Mouse (Mus musculus) forebrain, embryonic 12.5 days (tissue): Measurements from ENCODE around the gene Medag. TPM values are rescaled to one million over a fixed set of nuclear protein-coding genes. Genes with fewer than 3 reads are reported as not detected.

Experiments
- ATAC-seq: fragments of 200-750 bp; cut with Nextera tagmentation; 2 replicates; pipeline ENCODE4 v1.8.0; 2017; ENCODE audit warnings: moderate TSS enrichment; ENCODE audit not compliant: low FRiP score
- H3K27ac ChIP-seq: fragments of 300-500 bp; sonication (generic); 2 replicates; pipeline ENCODE4 v1.5.1; 2016; ENCODE audit warnings: mild to moderate bottlenecking
- H3K27me3 ChIP-seq: fragments of 300-500 bp; sonication (generic); 2 replicates; pipeline ENCODE4 v1.6.1; 2016; ENCODE audit warnings: mild to moderate bottlenecking
- H3K36me3 ChIP-seq: fragments of 300-500 bp; sonication (generic); replicated peaks from 2 replicates; pipeline ENCODE4 v1.6.1; 2016; ENCODE audit warnings: mild to moderate bottlenecking
- H3K4me1 ChIP-seq: fragments of 300-500 bp; sonication (generic); 2 replicates; pipeline ENCODE4 v1.6.1; 2016
- H3K4me2 ChIP-seq: fragments of 300-500 bp; sonication (generic); 2 replicates; pipeline ENCODE4 v1.6.1; 2016; ENCODE audit warnings: mild to moderate bottlenecking, moderate library complexity
- H3K4me3 ChIP-seq: fragments of 300-500 bp; sonication (generic); replicated peaks from 2 replicates; pipeline ENCODE4 v1.5.1; 2016; ENCODE audit warnings: mild to moderate bottlenecking
- H3K9ac ChIP-seq: fragments of 300-500 bp; sonication (generic); 2 replicates; pipeline ENCODE4 v1.6.1; 2016; ENCODE audit warnings: mild to moderate bottlenecking
- H3K9me3 ChIP-seq: fragments of 300-500 bp; sonication (generic); 2 replicates; pipeline ENCODE4 v1.6.1; 2016
- WGBS: fragments of 180-500 bp; shearing (Covaris S2); methylation state at CpG from one replicate; pipeline ENCODE4 v1.1.7; 2016; 5-methylcytosine and 5-hydroxymethylcytosine counted together
- polyA plus RNA-seq: library from polyadenylated mRNA; unstranded; fragments of >200 nt; fragmentation: Nextera tagmentation; extraction: Ambion mirVana; gene quantifications from 2 replicates; pipeline ENCODE4 v1.2.1, GENCODE M21; 2016

The Medag gene
- polyA plus RNA-seq, 1 experiment from 2014 or later: 1.3 TPM

GRCm38 (mm10) chr5:149437150-149437549 lies 25.6 kb downstream of the Medag start:
- Histone ChIP-seq H3K27me3 (no peaks in the 10 kb centered on the region; the same call in 1 of the 2 replicates), H3K9ac (no peak overlapping the region), H3K9me3 (no peaks in the 10 kb centered on the region), H3K36me3 (no peaks in the 10 kb centered on the region), H3K27ac (no peak overlapping the region), H3K4me2 (no peak overlapping the region), H3K4me1 (peaks cover 42% of the 10 kb centered on the region), H3K4me3 (no peak overlapping the region)
- ATAC-seq: no peak
- 80% methylated on average over 6 of the region's 6 CpGs for WGBS

- Histone ChIP-seq H3K4me3 (peak within 1 kb of the TSS; percentile 40), H3K36me3 (no peaks in the 10 kb centered on the region), H3K27ac (peak within 1 kb of the TSS; percentile 98), H3K9ac (peak within 1 kb of the TSS; percentile 61), H3K4me1 (peaks cover 44% of the 10 kb centered on the region), H3K9me3 (no peaks in the 10 kb centered on the region), H3K27me3 (no peaks in the 10 kb centered on the region; the same call in 1 of the 2 replicates), H3K4me2 (peak within 1 kb of the TSS; percentile 66)
- ATAC-seq: peak; percentile 91
- WGBS: under 1% methylated on average over 25 of the region's 25 CpGs
Observed at GRCm38 (mm10) chr5:149439531-149440179, 28.1 kb downstream of the Medag start, which contains the start of gene Tex26. TSS of gene Tex26 (plus strand) at chr5:149439660.

DNA sequence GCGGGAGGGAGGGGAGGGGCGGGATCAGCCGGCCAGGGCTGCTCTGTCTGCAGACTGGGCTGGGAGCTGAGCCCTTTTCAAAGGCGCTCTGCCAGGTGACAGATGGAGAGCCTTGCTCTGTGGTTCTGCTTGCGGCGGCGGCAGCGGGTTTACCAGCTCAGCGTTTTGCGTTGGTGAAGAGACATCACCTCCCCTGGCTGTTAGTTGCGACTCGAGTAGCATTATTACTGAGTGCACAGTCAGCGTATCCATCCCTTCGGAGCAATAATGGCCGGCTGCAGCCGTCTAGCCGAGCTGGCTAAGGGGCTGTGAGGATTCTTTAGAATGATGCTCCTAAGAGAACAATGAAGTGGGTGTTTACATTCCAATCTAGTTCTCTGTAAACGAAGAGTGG lies 28.6 kb downstream of the Medag start:
- peaks cover 43% of the 10 kb centered on the region for H3K4me1 ChIP-seq
- peak overlapping the region; percentile 98 for H3K27ac ChIP-seq
- peak overlapping the region; percentile 40 for H3K4me3 ChIP-seq
- H3K36me3 ChIP-seq: no peaks in the 10 kb centered on the region
- ATAC-seq: peak; percentile 84
- H3K4me2 ChIP-seq: peak overlapping the region; percentile 66
- WGBS: under 1% methylated on average over 18 of the region's 18 CpGs
- H3K9me3 ChIP-seq: no peaks in the 10 kb centered on the region
- H3K27me3 ChIP-seq: no peaks in the 10 kb centered on the region; the same call in 1 of the 2 replicates
- H3K9ac ChIP-seq: peak overlapping the region; percentile 61

GRCm38 (mm10) chr5:149441646-149442276 lies 30.2 kb downstream of the Medag start:
- peak; percentile 25 for ATAC-seq
- Histone ChIP-seq H3K9me3 (no peaks in the 10 kb centered on the region), H3K4me3 (no peak overlapping the region), H3K4me1 (peaks cover 43% of the 10 kb centered on the region), H3K9ac (peak overlapping the region; percentile 29; the same call in 1 of the 2 replicates), H3K27me3 (no peaks in the 10 kb centered on the region; the same call in 1 of the 2 replicates), H3K27ac (peak overlapping the region; percentile 98), H3K36me3 (no peaks in the 10 kb centered on the region), H3K4me2 (peak overlapping the region; percentile 26; the same call in 1 of the 2 replicates)
- WGBS: 34% methylated on average over 14 of the region's 14 CpGs

DNA sequence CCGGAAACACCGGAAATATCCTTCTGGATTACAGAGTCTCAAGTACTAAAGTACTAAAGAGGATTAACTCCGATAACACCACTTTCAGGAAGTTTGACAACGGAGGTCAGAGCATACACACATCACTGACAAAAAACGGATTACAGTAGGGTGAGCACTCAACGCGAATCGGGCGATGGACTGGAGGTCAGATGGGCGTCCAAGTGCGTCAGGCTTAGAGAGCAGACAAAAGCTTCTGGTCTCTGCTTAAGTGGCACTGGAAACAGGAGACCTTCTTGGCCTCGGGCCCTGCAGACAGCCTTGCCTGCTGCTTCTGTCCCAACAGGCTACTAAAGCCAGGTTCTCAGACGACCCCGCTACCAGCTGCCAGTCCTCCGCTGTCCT lies 30.7 kb downstream of the Medag start:
- H3K4me2 ChIP-seq: no peak overlapping the region
- no peaks in the 10 kb centered on the region for H3K36me3 ChIP-seq
- no peak overlapping the region for H3K9ac ChIP-seq
- H3K4me1 ChIP-seq: peaks cover 43% of the 10 kb centered on the region
- no peak overlapping the region for H3K4me3 ChIP-seq
- 67% methylated on average over 15 of the region's 15 CpGs for WGBS
- H3K27ac ChIP-seq: peak overlapping the region; percentile 98
- H3K27me3 ChIP-seq: no peaks in the 10 kb centered on the region; the same call in 1 of the 2 replicates
- no peak for ATAC-seq
- no peaks in the 10 kb centered on the region for H3K9me3 ChIP-seq

GRCm38 (mm10) chr5:149444451-149444850 lies 32.9 kb downstream of the Medag start:
- Histone ChIP-seq H3K4me2 (no peak overlapping the region), H3K9ac (no peak overlapping the region), H3K36me3 (no peaks in the 10 kb centered on the region), H3K9me3 (no peaks in the 10 kb centered on the region), H3K4me3 (no peak overlapping the region), H3K27ac (no peak overlapping the region), H3K4me1 (peaks cover 34% of the 10 kb centered on the region), H3K27me3 (no peaks in the 10 kb centered on the region)
- ATAC-seq: no peak
- 94% methylated on average over 4 of the region's 4 CpGs for WGBS

GRCm38 (mm10) chr5:149446495-149446894 lies 34.9 kb downstream of the Medag start:
- no peaks in the 10 kb centered on the region for H3K9me3 ChIP-seq
- peaks cover 14% of the 10 kb centered on the region for H3K4me1 ChIP-seq
- ATAC-seq: no peak
- no peak overlapping the region for H3K27ac ChIP-seq
- H3K36me3 ChIP-seq: no peaks in the 10 kb centered on the region
- 92% methylated on average over 7 of the region's 7 CpGs for WGBS
- no peak overlapping the region for H3K4me2 ChIP-seq
- no peaks in the 10 kb centered on the region for H3K27me3 ChIP-seq
- no peak overlapping the region for H3K4me3 ChIP-seq
- no peak overlapping the region for H3K9ac ChIP-seq

DNA sequence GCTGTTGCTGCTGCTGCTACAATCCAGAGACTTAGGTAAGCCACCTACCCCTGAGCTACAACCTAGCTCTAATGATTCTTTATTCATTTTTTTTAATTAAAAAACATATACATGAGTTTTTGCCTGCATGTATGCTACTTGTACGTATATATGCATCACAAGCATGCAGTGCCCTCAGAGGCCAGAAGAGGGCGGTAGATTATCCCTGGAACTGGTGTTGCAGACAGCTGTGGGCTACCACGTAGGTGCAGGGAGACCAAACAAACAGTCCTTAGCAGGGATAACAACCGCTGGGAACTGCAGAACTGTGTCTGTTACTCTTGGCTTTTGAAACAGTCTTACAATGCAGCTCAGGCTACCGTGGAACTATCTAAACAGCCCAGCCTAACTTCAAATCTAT lies 36.2 kb downstream of the Medag start:
- WGBS: 86% methylated on average over 5 of the region's 5 CpGs
- no peak for ATAC-seq

GRCm38 (mm10) chr5:149449406-149449805 lies 37.9 kb downstream of the Medag start:
- H3K4me3 ChIP-seq: no peak overlapping the region
- H3K4me2 ChIP-seq: no peak overlapping the region
- no peak for ATAC-seq
- 77% methylated on average over 7 of the region's 7 CpGs for WGBS
- H3K9me3 ChIP-seq: no peaks in the 10 kb centered on the region
- no peaks in the 10 kb centered on the region for H3K4me1 ChIP-seq
- H3K27ac ChIP-seq: no peak overlapping the region
- no peaks in the 10 kb centered on the region for H3K27me3 ChIP-seq
- no peaks in the 10 kb centered on the region for H3K36me3 ChIP-seq
- H3K9ac ChIP-seq: no peak overlapping the region

More for the DNA sequence above, 36.2 kb downstream of the Medag start:
- 0 out of 2 replicates have a peak, but pooled peaks cover 2% of the 10 kb centered on the region for H3K4me1 ChIP-seq
- no peak overlapping the region for H3K9ac ChIP-seq
- H3K4me2 ChIP-seq: no peak overlapping the region
- no peaks in the 10 kb centered on the region for H3K27me3 ChIP-seq
- H3K27ac ChIP-seq: no peak overlapping the region
- H3K9me3 ChIP-seq: no peaks in the 10 kb centered on the region
- H3K4me3 ChIP-seq: no peak overlapping the region
- no peaks in the 10 kb centered on the region for H3K36me3 ChIP-seq

DNA sequence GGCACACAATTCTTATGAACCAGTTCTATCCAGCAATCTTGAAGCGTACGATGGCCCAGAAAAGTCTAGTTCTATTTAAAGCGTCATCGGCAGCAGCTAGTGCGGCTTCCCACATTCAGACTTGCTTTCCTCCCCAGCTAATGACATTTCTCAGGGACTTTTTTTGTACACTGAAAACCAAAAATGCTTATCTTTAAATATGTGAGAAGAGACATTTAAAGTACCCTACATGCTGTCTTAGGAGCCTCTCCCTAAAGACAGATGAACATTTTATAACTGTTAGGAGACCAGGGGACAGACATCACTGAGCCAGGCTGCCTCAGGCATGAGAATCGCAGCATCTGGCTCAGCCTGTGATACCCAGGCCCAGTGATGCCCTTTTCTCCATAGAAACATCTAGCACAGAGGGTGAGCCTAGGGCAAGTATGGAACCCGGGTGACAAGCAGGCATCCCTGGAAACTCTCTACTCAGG lies 39.7 kb downstream of the Medag start:
- no peak for ATAC-seq
- no peaks in the 10 kb centered on the region for H3K27me3 ChIP-seq
- no peaks in the 10 kb centered on the region for H3K9me3 ChIP-seq

GRCm38 (mm10) chr5:149454281-149454680 lies 42.7 kb downstream of the Medag start:
- Histone ChIP-seq H3K4me2 (no peak overlapping the region), H3K27ac (no peak overlapping the region), H3K27me3 (no peaks in the 10 kb centered on the region), H3K36me3 (no peaks in the 10 kb centered on the region), H3K4me3 (no peak overlapping the region), H3K4me1 (peaks cover 12% of the 10 kb centered on the region), H3K9me3 (no peaks in the 10 kb centered on the region), H3K9ac (no peak overlapping the region)
- ATAC-seq: no peak
- 32% methylated on average over 6 of the region's 6 CpGs for WGBS

More for the DNA sequence above, 39.7 kb downstream of the Medag start:
- 90% methylated on average over 7 of the region's 7 CpGs for WGBS
- Histone ChIP-seq H3K36me3 (no peaks in the 10 kb centered on the region), H3K4me1 (no peaks in the 10 kb centered on the region), H3K27ac (no peak overlapping the region), H3K4me3 (no peak overlapping the region), H3K4me2 (no peak overlapping the region), H3K9ac (no peak overlapping the region)

DNA sequence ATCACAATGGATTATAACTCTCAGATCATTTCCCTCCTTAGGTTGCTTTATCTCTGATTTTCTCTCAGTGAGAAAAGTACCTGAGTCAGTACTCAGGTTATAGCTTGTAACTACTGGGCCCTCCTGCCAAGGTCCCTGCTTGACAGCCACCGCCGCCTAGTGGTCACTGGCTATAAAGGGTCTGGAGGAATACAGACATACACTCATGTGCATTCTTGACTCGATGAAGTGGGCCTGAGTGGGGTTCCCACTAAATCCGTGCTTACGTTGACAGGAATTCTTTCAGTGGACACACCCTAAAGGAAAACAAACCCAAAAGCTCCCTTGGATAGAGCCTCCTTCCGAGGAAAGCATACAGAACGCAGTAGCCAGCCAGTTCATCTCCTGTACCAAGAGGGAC lies 45.0 kb downstream of the Medag start:
- Histone ChIP-seq H3K9ac (no peak overlapping the region), H3K27me3 (no peaks in the 10 kb centered on the region), H3K4me2 (no peak overlapping the region), H3K36me3 (no peaks in the 10 kb centered on the region), H3K27ac (no peak overlapping the region), H3K4me1 (peaks cover 23% of the 10 kb centered on the region), H3K9me3 (no peaks in the 10 kb centered on the region), H3K4me3 (no peak overlapping the region)
- no peak for ATAC-seq
- 90% methylated on average over 7 of the region's 7 CpGs for WGBS
